ENCODE assay signal across 16 mouse cellular contexts in genomic region chr6:145801796-145802488, GRCm38 (mm10). TPM values are rescaled to one million over a fixed set of nuclear protein-coding genes. Genes with fewer than 3 reads are reported as not detected.
A peak's percentile ranks its signal among the peaks of the same experiment; 100 is the strongest.
DNase-seq lines count a peak whose midpoint lies in the region; ATAC-seq and TF ChIP-seq lines count a peak whose summit lies in the region.
"Had no signal": no experiment of that assay in that cellular context is flagged by ENCODE, and none has a peak within 500 bp of the region (broad histone marks: within the 10 kb centered on the region; RNA-seq: fewer than 3 reads in every experiment).

No protein-coding gene starts in this region.

- no peak overlapping the region for H3K4me2 ChIP-seq in lung, embryonic 14.5 days
- H3K4me2 ChIP-seq: neural tube, embryonic 13.5 days had no signal

- H3K27ac ChIP-seq in heart, embryonic 10.5 days, result peak overlapping the region; percentile 49
- 0 out of 2 replicates have a peak overlapping the region, but pooled peaks have one; percentile 18 for H3K27ac ChIP-seq in lung, embryonic 14.5 days (ENCODE audit: low read depth)
- H3K27ac ChIP-seq: liver, embryonic 14.5 days; neural tube, embryonic 13.5 days had no signal

- no peak for TF ChIP-seq CTCF in lung, embryonic 14.5 days (IDR thresholded peaks at IDR 0.05; ENCODE audit: low read depth)

- no peaks in the 10 kb centered on the region for H3K36me3 ChIP-seq in heart, embryonic 10.5 days
- H3K36me3 ChIP-seq in lung, embryonic 14.5 days (ENCODE audit: insufficient read depth), result no peaks in the 10 kb centered on the region
- H3K36me3 ChIP-seq: neural tube, embryonic 13.5 days had no signal

- WGBS in heart, embryonic 10.5 days, result 78% methylated on average over 3 of the region's 3 CpGs
- WGBS in lung, embryonic 14.5 days, result 59% methylated on average over 3 of the region's 3 CpGs

- no peak for DNase-seq in heart, embryonic 10.5 days (ENCODE audit: low spot score)
- DNase-seq in heart, postnatal 36 days, result no peak
- no peak for DNase-seq in lung, embryonic 14.5 days
- no peak for DNase-seq in lung, adult 18-20 months
- DNase-seq in cerebellum, adult 9-11 months, result peak; percentile 57
- DNase-seq in naive thymus-derived CD4-positive, alpha-beta T cell, adult 2 months (ENCODE audit: low read depth), result peak; percentile 46
- DNase-seq in embryo, embryonic 11 days, result no peak
- no peak for DNase-seq in thymus, postnatal 0 days (ENCODE audit: low spot score)
- DNase-seq: kidney, postnatal 10 days; retina, postnatal 1 day had no signal

- no peak for ATAC-seq in lung, embryonic 14.5 days (ENCODE audit: insufficient read depth)
- ATAC-seq: activated CD4-positive, CD25-positive, alpha-beta regulatory T cell, adult 4 months; forebrain, embryonic 14.5 days; intestine, embryonic 16.5 days; midbrain, embryonic 16.5 days had no signal

- H3K4me3 ChIP-seq in heart, embryonic 10.5 days, result no peak overlapping the region
- H3K4me3 ChIP-seq in lung, embryonic 14.5 days (ENCODE audit: low read depth, low read length), result no peak overlapping the region
- H3K4me3 ChIP-seq: neural tube, embryonic 13.5 days had no signal

- H3K9ac ChIP-seq in lung, embryonic 14.5 days, result no peak overlapping the region
- H3K9ac ChIP-seq: liver, embryonic 14.5 days; neural tube, embryonic 13.5 days had no signal

- no peaks in the 10 kb centered on the region for H3K27me3 ChIP-seq in heart, embryonic 10.5 days (ENCODE audit: insufficient read depth, poor library complexity, severe bottlenecking)
- no peaks in the 10 kb centered on the region for H3K27me3 ChIP-seq in lung, embryonic 14.5 days (ENCODE audit: insufficient read depth, low read length)
- H3K27me3 ChIP-seq: neural tube, embryonic 13.5 days had no signal

- H3K9me3 ChIP-seq in heart, embryonic 10.5 days, result no peaks in the 10 kb centered on the region
- H3K9me3 ChIP-seq in lung, embryonic 14.5 days (ENCODE audit: low read depth, low read length), result no peaks in the 10 kb centered on the region
- H3K9me3 ChIP-seq: neural tube, embryonic 13.5 days had no signal

- intact Hi-C loops in heart, postnatal 36 days (cut with DNase I), result no loop called here

- H3K4me1 ChIP-seq in heart, embryonic 10.5 days, result peaks cover 49% of the 10 kb centered on the region
- peaks cover 4% of the 10 kb centered on the region for H3K4me1 ChIP-seq in lung, embryonic 14.5 days (ENCODE audit: insufficient read depth)

RNA-seq across cellular contexts. Expression of gene Rassf8, which starts 55.4 kb away (rescaled TPM):
- polyA plus RNA-seq in heart, embryonic 10.5 days (2016; fragmentation: Nextera tagmentation; extraction: Ambion mirVana), result 7.2 and 8.6 TPM in 2 replicates
- 10 to 100 TPM; 48.9 to 51.9 TPM for total RNA-seq in heart, postnatal 36 days (2021)
- 11.7 and 11.8 TPM in 2 replicates for polyA plus RNA-seq in lung, embryonic 14.5 days (2014; fragmentation: Nextera tagmentation; extraction: Ambion mirVana)
- polyA plus RNA-seq in thymus, postnatal 0 days (2015; fragmentation: Nextera tagmentation; extraction: Ambion mirVana), result 2.0 and 2.1 TPM in 2 replicates

Comparison
In these comparisons a context has a peak if more than half of its experiments do, and no peak if none do; other contexts are left out.
1. DNase-seq: peak in cerebellum, adult 9-11 months (single experiment) and naive thymus-derived CD4-positive, alpha-beta T cell, adult 2 months (single experiment); none in heart, embryonic 10.5 days (single experiment), heart, postnatal 36 days (0 of 2), lung, embryonic 14.5 days (single experiment), lung, adult 18-20 months (0 of 2), embryo, embryonic 11 days (single experiment) and thymus, postnatal 0 days (single experiment).